Mouse (Mus musculus): ENCODE measurements at regions not wholly inside any gene's neighbourhood (a gene's known extent, or its start where the extent isn't known, plus 50 kb on each side); places are given as distances from the start of the nearest gene placed in this dataset.

GRCm38 (mm10) chr13:111170269-111171165 is 84.3 kb upstream of the Actbl2 start:
- WGBS = 88% methylated on average over 5 of the region's 5 CpGs
- DNase-seq (ENCODE audit: low spot score) = no peak
- Histone ChIP-seq H3K9me3 (replicated peaks) (no peaks in the 10 kb centered on the region), H3K4me3 (no peak overlapping the region), H3K4me1 (peaks cover 3% of the 10 kb centered on the region; the same call in 1 of the 2 replicates), H3K27me3 (ENCODE audit: low read depth, poor library complexity, severe bottlenecking) (no peaks in the 10 kb centered on the region), H3K36me3 (no peaks in the 10 kb centered on the region), H3K27ac (replicated peaks) (no peak overlapping the region)

- DNase-seq (ENCODE audit: low spot score) = no peak
- 86% methylated on average over 6 of the region's 6 CpGs for WGBS
- H3K4me1 ChIP-seq = no peaks in the 10 kb centered on the region
Observed at GRCm38 (mm10) chr13:111179186-111179585, 75.6 kb upstream of the Actbl2 start.

GRCm38 (mm10) chr13:111183293-111183692 is 71.5 kb upstream of the Actbl2 start:
- H3K27me3 ChIP-seq (ENCODE audit: low read depth, poor library complexity, severe bottlenecking) = no peaks in the 10 kb centered on the region
- H3K9me3 ChIP-seq (replicated peaks) = no peaks in the 10 kb centered on the region
- H3K36me3 ChIP-seq = no peaks in the 10 kb centered on the region
- no peaks in the 10 kb centered on the region for H3K4me1 ChIP-seq
- DNase-seq (ENCODE audit: low spot score) = no peak
- H3K27ac ChIP-seq (replicated peaks) = no peak overlapping the region
- no peak overlapping the region for H3K4me3 ChIP-seq
- WGBS = 92% methylated on average over 2 of the region's 2 CpGs

More at GRCm38 (mm10) chr13:111179186-111179585, 75.6 kb upstream of the Actbl2 start:
- Histone ChIP-seq H3K9me3 (replicated peaks) (no peaks in the 10 kb centered on the region), H3K27me3 (ENCODE audit: low read depth, poor library complexity, severe bottlenecking) (no peaks in the 10 kb centered on the region), H3K27ac (replicated peaks) (no peak overlapping the region), H3K36me3 (no peaks in the 10 kb centered on the region), H3K4me3 (no peak overlapping the region)

- Histone ChIP-seq H3K4me1 (no peaks in the 10 kb centered on the region), H3K4me3 (no peak overlapping the region), H3K27me3 (ENCODE audit: low read depth, poor library complexity, severe bottlenecking) (no peaks in the 10 kb centered on the region), H3K9me3 (replicated peaks) (no peaks in the 10 kb centered on the region), H3K27ac (replicated peaks) (no peak overlapping the region), H3K36me3 (no peaks in the 10 kb centered on the region)
- DNase-seq (ENCODE audit: low spot score) = no peak
- 78% methylated on average over 4 of the region's 4 CpGs for WGBS
Observed at GRCm38 (mm10) chr13:111185799-111186198, 69.0 kb upstream of the Actbl2 start.

- H3K9me3 ChIP-seq (replicated peaks) = no peaks in the 10 kb centered on the region
- no peak overlapping the region for H3K27ac ChIP-seq (replicated peaks)
- H3K4me3 ChIP-seq = no peak overlapping the region
- no peak for DNase-seq (ENCODE audit: low spot score)
- WGBS = 85% methylated on average over 2 of the region's 2 CpGs
- H3K36me3 ChIP-seq = no peaks in the 10 kb centered on the region
- H3K4me1 ChIP-seq = no peaks in the 10 kb centered on the region
- H3K27me3 ChIP-seq (ENCODE audit: low read depth, poor library complexity, severe bottlenecking) = no peaks in the 10 kb centered on the region
Observed at GRCm38 (mm10) chr13:111186833-111187232, 68.0 kb upstream of the Actbl2 start.

- no peak overlapping the region for H3K27ac ChIP-seq (replicated peaks)
- no peak for DNase-seq (ENCODE audit: low spot score)
Observed at GRCm38 (mm10) chr13:111193919-111194318, 60.9 kb upstream of the Actbl2 start.

GRCm38 (mm10) chr13:111194337-111194736 is 60.5 kb upstream of the Actbl2 start:
- Histone ChIP-seq H3K27ac (replicated peaks) (no peak overlapping the region), H3K36me3 (no peaks in the 10 kb centered on the region), H3K9me3 (replicated peaks) (no peaks in the 10 kb centered on the region), H3K27me3 (ENCODE audit: low read depth, poor library complexity, severe bottlenecking) (no peaks in the 10 kb centered on the region), H3K4me1 (no peaks in the 10 kb centered on the region), H3K4me3 (no peak overlapping the region)
- WGBS = 81% methylated on average over 7 of the region's 7 CpGs
- no peak for DNase-seq (ENCODE audit: low spot score)

More at GRCm38 (mm10) chr13:111193919-111194318, 60.9 kb upstream of the Actbl2 start:
- no peaks in the 10 kb centered on the region for H3K27me3 ChIP-seq (ENCODE audit: low read depth, poor library complexity, severe bottlenecking)
- no peak overlapping the region for H3K4me3 ChIP-seq
- H3K9me3 ChIP-seq (replicated peaks) = no peaks in the 10 kb centered on the region
- 90% methylated on average over 2 of the region's 2 CpGs for WGBS
- no peaks in the 10 kb centered on the region for H3K36me3 ChIP-seq
- no peaks in the 10 kb centered on the region for H3K4me1 ChIP-seq

GRCm38 (mm10) chr13:111201532-111201931 is 53.3 kb upstream of the Actbl2 start:
- H3K36me3 ChIP-seq = no peaks in the 10 kb centered on the region
- H3K27ac ChIP-seq (replicated peaks) = no peak overlapping the region
- 85% methylated on average over 3 of the region's 3 CpGs for WGBS

GRCm38 (mm10) chr13:111204580-111205285 is 50.1 kb upstream of the Actbl2 start:
- DNase-seq (ENCODE audit: low spot score) = no peak
- Histone ChIP-seq H3K9me3 (replicated peaks) (no peaks in the 10 kb centered on the region), H3K27me3 (ENCODE audit: low read depth, poor library complexity, severe bottlenecking) (no peaks in the 10 kb centered on the region), H3K27ac (replicated peaks) (no peak overlapping the region), H3K4me3 (no peak overlapping the region), H3K4me1 (no peaks in the 10 kb centered on the region), H3K36me3 (no peaks in the 10 kb centered on the region)
- WGBS = 85% methylated on average over 11 of the region's 11 CpGs

More at GRCm38 (mm10) chr13:111201532-111201931, 53.3 kb upstream of the Actbl2 start:
- Histone ChIP-seq H3K9me3 (replicated peaks) (no peaks in the 10 kb centered on the region), H3K4me1 (no peaks in the 10 kb centered on the region), H3K4me3 (no peak overlapping the region), H3K27me3 (ENCODE audit: low read depth, poor library complexity, severe bottlenecking) (no peaks in the 10 kb centered on the region)
- no peak for DNase-seq (ENCODE audit: low spot score)
